Mouse (Mus musculus) frontal cortex, adult (tissue): ENCODE data around the gene Zbtb37.
A peak's percentile ranks its signal among the peaks of the same experiment; 100 is the strongest.

ENCODE experiments used
- ATAC-seq: cut with Nextera tagmentation; 2 replicates; pipeline ENCODE4 v1.9.2; 2017; ENCODE audit warnings: mild to moderate bottlenecking, moderate library complexity, mixed read lengths; ENCODE audit not compliant: low TSS enrichment

Gene Zbtb37

GRCm38 (mm10) chr1:160980021-160980420 lies 54.6 kb downstream of the Zbtb37 start:
- ATAC-seq = no peak

- no peak for ATAC-seq
These were observed 56.4 kb downstream of the Zbtb37 start, which contains the start of gene Serpinc1 for GRCm38 (mm10) chr1:160978071-160978735. Serpinc1 (plus strand) TSS chr1:160978585.

GRCm38 (mm10) chr1:160968643-160969042 lies 66.0 kb downstream of the Zbtb37 start:
- ATAC-seq = peak; percentile 90

DNA sequence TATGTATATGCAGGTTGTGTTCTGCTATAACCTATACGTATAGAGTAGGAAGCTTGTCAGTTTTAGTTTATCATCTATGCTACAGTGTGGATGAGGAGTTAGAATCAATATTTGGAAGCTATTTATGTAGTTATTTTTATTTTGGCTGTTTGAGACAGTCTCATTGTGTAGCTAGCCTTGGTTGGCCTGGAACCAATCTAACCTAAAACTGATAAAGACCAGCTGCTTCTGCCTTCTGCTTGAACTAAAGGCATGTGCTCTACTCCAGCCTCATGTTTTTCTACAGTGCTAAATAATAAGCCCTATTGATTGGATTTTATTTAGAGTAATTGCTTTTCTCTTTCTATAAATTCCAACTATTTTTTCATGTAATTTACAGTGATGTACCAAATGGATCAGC lies 67.4 kb downstream of the Zbtb37 start:
- ATAC-seq = no peak

DNA sequence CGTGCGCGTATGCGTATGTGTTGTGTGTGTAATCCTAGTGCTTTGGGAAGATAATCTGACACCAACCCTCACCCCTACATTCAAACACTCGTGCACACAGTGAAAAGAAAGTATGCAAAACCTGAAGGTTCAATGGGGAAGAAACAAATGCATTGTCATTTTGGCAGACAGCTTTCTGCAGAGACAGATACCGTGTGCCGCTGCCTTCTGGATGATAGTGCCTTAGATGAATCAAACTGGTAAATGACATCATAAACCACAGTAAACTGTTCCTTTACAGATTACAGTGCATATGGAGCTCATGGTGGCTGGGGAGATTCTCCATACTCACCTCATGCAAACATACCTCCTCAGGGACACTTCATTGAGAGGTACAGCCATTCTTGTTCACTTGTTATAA lies 71.5 kb downstream of the Zbtb37 start:
- no peak for ATAC-seq
